Mouse (Mus musculus) lung, embryonic 15.5 days (tissue): ENCODE data around the gene Pin4. TPM values are rescaled to one million over a fixed set of nuclear protein-coding genes. Genes with fewer than 3 reads are reported as not detected.
A peak's percentile ranks its signal among the peaks of the same experiment; 100 is the strongest.

ENCODE experiments used
- ATAC-seq: fragments of 200-750 bp; cut with Nextera tagmentation; 2 replicates; pipeline ENCODE4 v1.8.0; 2017; ENCODE audit warnings: moderate number of reproducible peaks, borderline replicate concordance; ENCODE audit not compliant: low FRiP score, low TSS enrichment; ENCODE audit errors: extremely low read depth
- H3K27ac ChIP-seq: fragments of 300-500 bp; sonication (generic); 2 replicates; pipeline ENCODE4 v1.5.1; 2015; ENCODE audit warnings: moderate library complexity, mild to moderate bottlenecking, inconsistent platforms
- H3K27me3 ChIP-seq: fragments of 300-500 bp; sonication (generic); 2 replicates; pipeline ENCODE4 v1.6.1; 2015; ENCODE audit warnings: inconsistent platforms
- H3K36me3 ChIP-seq: fragments of 300-500 bp; sonication (generic); 2 replicates; pipeline ENCODE4 v1.6.1; 2015; ENCODE audit warnings: inconsistent platforms
- H3K4me1 ChIP-seq: fragments of 300-500 bp; sonication (generic); 2 replicates; pipeline ENCODE4 v1.6.1; 2015; ENCODE audit warnings: inconsistent platforms
- H3K4me2 ChIP-seq: fragments of 300-500 bp; sonication (generic); 2 replicates; pipeline ENCODE4 v1.6.1; 2015; ENCODE audit warnings: inconsistent platforms, mild to moderate bottlenecking, moderate library complexity
- H3K4me3 ChIP-seq: fragments of 300-500 bp; sonication (generic); 2 replicates; pipeline ENCODE4 v1.5.1; 2015; ENCODE audit warnings: mild to moderate bottlenecking, inconsistent platforms
- H3K9ac ChIP-seq: fragments of 300-500 bp; sonication (generic); 2 replicates; pipeline ENCODE4 v1.6.1; 2015; ENCODE audit warnings: inconsistent platforms
- H3K9me3 ChIP-seq: fragments of 300-500 bp; sonication (generic); 2 replicates; pipeline ENCODE4 v1.6.1; 2016; ENCODE audit warnings: inconsistent platforms
- WGBS: fragments of 180-500 bp; shearing (Covaris S2); methylation state at CpG from one replicate; pipeline ENCODE4 v1.1.7; 2015; 5-methylcytosine and 5-hydroxymethylcytosine counted together
- polyA plus RNA-seq: library from polyadenylated mRNA; unstranded; fragments of >200 nt; fragmentation: Nextera tagmentation; extraction: Ambion mirVana; gene quantifications from 2 replicates; pipeline ENCODE4 v1.2.1, GENCODE M21; 2015

Pin4 gene
- polyA plus RNA-seq: 59.6 and 64.8 TPM in 2 replicates

GRCm38 (mm10) chrX:102119042-102119864, at the start of gene Pin4:
Gene Pin4, plus strand, starts transcription at chrX:102119447.
- peak within 1 kb of the TSS; percentile 65 for H3K4me3 ChIP-seq
- no peak within 1 kb of the TSS for H3K27ac ChIP-seq
- ATAC-seq: peak; percentile 99
- H3K4me1 ChIP-seq: peaks cover 3% of the 10 kb centered on the region; the same call in 1 of the 2 replicates
- 14% methylated on average over 30 of the region's 30 CpGs for WGBS
- H3K9me3 ChIP-seq: no peaks in the 10 kb centered on the region
- H3K27me3 ChIP-seq: no peaks in the 10 kb centered on the region; the same call in 1 of the 2 replicates
- 0 out of 2 replicates have a peak, but pooled peaks cover 5% of the 10 kb centered on the region for H3K36me3 ChIP-seq
- peak within 1 kb of the TSS; percentile 66 for H3K9ac ChIP-seq
- H3K4me2 ChIP-seq: peak within 1 kb of the TSS; percentile 53

GRCm38 (mm10) chrX:102070591-102071471, 48.4 kb upstream of the Pin4 start, which contains the start of gene Rtl5:
Gene Rtl5, minus strand, starts transcription at chrX:102071304.
- 18% methylated on average over 61 of the region's 61 CpGs for whole genome bisulfite sequencing

GRCm38 (mm10) chrX:102071517-102071916, 47.7 kb upstream of the Pin4 start:
- no peaks in the 10 kb centered on the region for H3K27me3 ChIP-seq
- peak overlapping the region; percentile 52 for H3K4me3 ChIP-seq
- no peak overlapping the region; the same call in 1 of the 2 replicates for H3K9ac ChIP-seq
- 33% methylated on average over 1 of the region's 2 CpGs for WGBS
- H3K36me3 ChIP-seq: no peaks in the 10 kb centered on the region
- ATAC-seq: no peak; the same call in 1 of the 2 replicates
- no peak overlapping the region for H3K27ac ChIP-seq
- peaks cover 5% of the 10 kb centered on the region; the same call in 1 of the 2 replicates for H3K4me1 ChIP-seq
- peak overlapping the region; percentile 79 for H3K4me2 ChIP-seq
- no peaks in the 10 kb centered on the region for H3K9me3 ChIP-seq

More at GRCm38 (mm10) chrX:102070591-102071471, 48.4 kb upstream of the Pin4 start, which contains the start of gene Rtl5:
- ATAC-seq: peak; percentile 91
- H3K4me3 ChIP-seq: peak within 1 kb of the TSS; percentile 52
- peak within 1 kb of the TSS; percentile 79 for H3K4me2 ChIP-seq
- peak within 1 kb of the TSS; percentile 70 for H3K27ac ChIP-seq
- no peaks in the 10 kb centered on the region for H3K27me3 ChIP-seq
- peaks cover 5% of the 10 kb centered on the region; the same call in 1 of the 2 replicates for H3K4me1 ChIP-seq
- H3K9ac ChIP-seq: peak within 1 kb of the TSS; percentile 54
- H3K36me3 ChIP-seq: no peaks in the 10 kb centered on the region
- no peaks in the 10 kb centered on the region for H3K9me3 ChIP-seq

- no peak for ATAC-seq
- Histone ChIP-seq H3K27ac (no peak overlapping the region), H3K9me3 (no peaks in the 10 kb centered on the region), H3K4me3 (no peak overlapping the region), H3K9ac (no peak overlapping the region), H3K27me3 (no peaks in the 10 kb centered on the region), H3K4me1 (peaks cover 5% of the 10 kb centered on the region; the same call in 1 of the 2 replicates), H3K36me3 (no peaks in the 10 kb centered on the region), H3K4me2 (no peak overlapping the region)
- WGBS: 78% methylated on average over 14 of the region's 14 CpGs
Measured at GRCm38 (mm10) chrX:102073605-102074325, 45.5 kb upstream of the Pin4 start.

- Histone ChIP-seq H3K27ac (no peak overlapping the region), H3K4me3 (no peak overlapping the region), H3K4me2 (no peak overlapping the region), H3K36me3 (no peaks in the 10 kb centered on the region), H3K9ac (no peak overlapping the region), H3K27me3 (no peaks in the 10 kb centered on the region), H3K9me3 (no peaks in the 10 kb centered on the region), H3K4me1 (peaks cover 5% of the 10 kb centered on the region; the same call in 1 of the 2 replicates)
- WGBS: 79% methylated on average over 5 of the region's 5 CpGs
- ATAC-seq: no peak
Measured at GRCm38 (mm10) chrX:102074435-102074834, 44.8 kb upstream of the Pin4 start.

- no peak overlapping the region for H3K4me2 ChIP-seq
- H3K9ac ChIP-seq: no peak overlapping the region
- no peak overlapping the region for H3K27ac ChIP-seq
- H3K4me3 ChIP-seq: no peak overlapping the region
- no peak for ATAC-seq
- no peaks in the 10 kb centered on the region for H3K27me3 ChIP-seq
- no peaks in the 10 kb centered on the region for H3K9me3 ChIP-seq
- no peaks in the 10 kb centered on the region for H3K36me3 ChIP-seq
- H3K4me1 ChIP-seq: no peaks in the 10 kb centered on the region
- 79% methylated on average over 4 of the region's 4 CpGs for WGBS
Measured at GRCm38 (mm10) chrX:102075158-102075557, 44.1 kb upstream of the Pin4 start.

- 76% methylated on average over 7 of the region's 7 CpGs for WGBS
- H3K36me3 ChIP-seq: no peaks in the 10 kb centered on the region
- H3K9ac ChIP-seq: no peak overlapping the region
- H3K27me3 ChIP-seq: no peaks in the 10 kb centered on the region
- ATAC-seq: no peak
- H3K4me1 ChIP-seq: no peaks in the 10 kb centered on the region
- no peaks in the 10 kb centered on the region for H3K9me3 ChIP-seq
- no peak overlapping the region for H3K27ac ChIP-seq
- H3K4me2 ChIP-seq: no peak overlapping the region
- no peak overlapping the region for H3K4me3 ChIP-seq
Measured at GRCm38 (mm10) chrX:102076886-102077765, 42.1 kb upstream of the Pin4 start.

GRCm38 (mm10) chrX:102081076-102081475, 38.2 kb upstream of the Pin4 start:
- Histone ChIP-seq H3K27me3 (no peaks in the 10 kb centered on the region), H3K4me3 (no peak overlapping the region), H3K9me3 (no peaks in the 10 kb centered on the region), H3K36me3 (no peaks in the 10 kb centered on the region), H3K4me2 (no peak overlapping the region), H3K27ac (no peak overlapping the region), H3K4me1 (no peaks in the 10 kb centered on the region), H3K9ac (no peak overlapping the region)
- 60% methylated on average over 10 of the region's 10 CpGs for WGBS
- no peak for ATAC-seq

GRCm38 (mm10) chrX:102081573-102082279, 37.5 kb upstream of the Pin4 start:
- 42% methylated on average over 7 of the region's 7 CpGs for WGBS
- Histone ChIP-seq H3K4me1 (no peaks in the 10 kb centered on the region), H3K4me2 (no peak overlapping the region), H3K4me3 (no peak overlapping the region), H3K27me3 (peaks cover under 1% of the 10 kb centered on the region; the same call in 1 of the 2 replicates), H3K27ac (no peak overlapping the region), H3K9ac (no peak overlapping the region), H3K36me3 (no peaks in the 10 kb centered on the region), H3K9me3 (no peaks in the 10 kb centered on the region)
- ATAC-seq: no peak

GRCm38 (mm10) chrX:102082340-102082739, 36.9 kb upstream of the Pin4 start:
- 49% methylated on average over 5 of the region's 5 CpGs for WGBS
- H3K36me3 ChIP-seq: no peaks in the 10 kb centered on the region

More at GRCm38 (mm10) chrX:102082340-102082739, 36.9 kb upstream of the Pin4 start:
- Histone ChIP-seq H3K27ac (no peak overlapping the region), H3K27me3 (peaks cover 3% of the 10 kb centered on the region; the same call in 1 of the 2 replicates), H3K4me3 (no peak overlapping the region), H3K9ac (no peak overlapping the region), H3K4me2 (no peak overlapping the region), H3K9me3 (no peaks in the 10 kb centered on the region), H3K4me1 (no peaks in the 10 kb centered on the region)
- ATAC-seq: no peak
